Mouse (Mus musculus): ENCODE measurements at regions not wholly inside any gene's neighbourhood (a gene's known extent, or its start where the extent isn't known, plus 50 kb on each side); places are given as distances from the start of the nearest gene placed in this dataset.
"Not testable (repeated sequence)": the region's sequence is repeated elsewhere in the genome, so short reads cannot be mapped to it uniquely, and the experiment has no call there.

GRCm38 (mm10) chr12:77090525-77090924 is 128.5 kb upstream of the Max start:
- in situ Hi-C loops (cut with MseI, MboI) = no loop called here

GRCm38 (mm10) chr12:77089624-77090278 is 127.8 kb upstream of the Max start:
- in situ Hi-C loops (cut with MseI, MboI) = no loop called here

- in situ Hi-C loops (cut with MseI, MboI) = no loop called here
These were observed 126.5 kb upstream of the Max start for GRCm38 (mm10) chr12:77088452-77088851.

- in situ Hi-C loops (cut with MseI, MboI) = not testable (repeated sequence)
These were observed 124.9 kb upstream of the Max start for GRCm38 (mm10) chr12:77086931-77087330.

GRCm38 (mm10) chr12:77085894-77086293 is 123.9 kb upstream of the Max start:
- in situ Hi-C loops (cut with MseI, MboI) = no loop called here

- in situ Hi-C loops (cut with MseI, MboI) = no loop called here
These were observed 123.2 kb upstream of the Max start for GRCm38 (mm10) chr12:77085244-77085643.

- in situ Hi-C loops (cut with MseI, MboI) = no loop called here
These were observed 122.7 kb upstream of the Max start for GRCm38 (mm10) chr12:77084744-77085143.

- in situ Hi-C loops (cut with MseI, MboI) = no loop called here
These were observed 122.3 kb upstream of the Max start for GRCm38 (mm10) chr12:77084343-77084742.

- in situ Hi-C loops (cut with MseI, MboI) = no loop called here
These were observed 121.8 kb upstream of the Max start for GRCm38 (mm10) chr12:77083760-77084159.

GRCm38 (mm10) chr12:77081774-77082173 is 119.8 kb upstream of the Max start:
- in situ Hi-C loops (cut with MseI, MboI) = no loop called here

GRCm38 (mm10) chr12:77079481-77079880 is 117.5 kb upstream of the Max start:
- in situ Hi-C loops (cut with MseI, MboI) = no loop called here

- in situ Hi-C loops (cut with MseI, MboI) = no loop called here
These were observed 114.7 kb upstream of the Max start for GRCm38 (mm10) chr12:77076678-77077077.

GRCm38 (mm10) chr12:77074602-77075001 is 112.6 kb upstream of the Max start:
- in situ Hi-C loops (cut with MseI, MboI) = no loop called here

GRCm38 (mm10) chr12:77071700-77072099 is 109.7 kb upstream of the Max start:
- in situ Hi-C loops (cut with MseI, MboI) = no loop called here

GRCm38 (mm10) chr12:77067938-77068337 is 105.9 kb upstream of the Max start:
- in situ Hi-C loops (cut with MseI, MboI) = no loop called here

- in situ Hi-C loops (cut with MseI, MboI) = no loop called here
These were observed 105.1 kb upstream of the Max start for GRCm38 (mm10) chr12:77067115-77067514.

- in situ Hi-C loops (cut with MseI, MboI) = no loop called here
These were observed 103.9 kb upstream of the Max start for GRCm38 (mm10) chr12:77065645-77066512.

GRCm38 (mm10) chr12:77064048-77064447 is 102.0 kb upstream of the Max start:
- in situ Hi-C loops (cut with MseI, MboI) = no loop called here

- in situ Hi-C loops (cut with MseI, MboI) = no loop called here
These were observed 99.5 kb upstream of the Max start for GRCm38 (mm10) chr12:77061562-77061847.

- in situ Hi-C loops (cut with MseI, MboI) = no loop called here
These were observed 99.0 kb upstream of the Max start for GRCm38 (mm10) chr12:77060766-77061561.

- in situ Hi-C loops (cut with MseI, MboI) = no loop called here
These were observed 98.2 kb upstream of the Max start for GRCm38 (mm10) chr12:77060060-77060695.

- in situ Hi-C loops (cut with MseI, MboI) = no loop called here
These were observed 97.7 kb upstream of the Max start for GRCm38 (mm10) chr12:77059679-77060059.

Measured in mouse trophoblast stem cell (cell line).